In genomic region chrX:60831330-60832027, GRCm38 (mm10) we compare ENCODE assay signal across 10 mouse cellular contexts.
DNase-seq lines count a peak whose midpoint lies in the region; ATAC-seq and TF ChIP-seq lines count a peak whose summit lies in the region.
"Had no signal": no experiment of that assay in that cellular context is flagged by ENCODE, and none has a peak within 500 bp of the region (broad histone marks: within the 10 kb centered on the region; RNA-seq: fewer than 3 reads in every experiment).

No protein-coding gene starts in this region.

- H3K4me3 ChIP-seq in forebrain, embryonic 10.5 days: peak overlapping the region; percentile 33
- H3K4me3 ChIP-seq in forebrain, postnatal 0 days (ENCODE audit: low read depth, low read length): no peak overlapping the region
- H3K4me3 ChIP-seq in forebrain, embryonic 14.5 days (ENCODE audit: low read depth, low read length): no peak overlapping the region
- H3K4me3 ChIP-seq in midbrain, embryonic 13.5 days (replicated peaks): no peak overlapping the region

- no peaks in the 10 kb centered on the region for H3K9me3 ChIP-seq in forebrain, embryonic 10.5 days
- no peaks in the 10 kb centered on the region for H3K9me3 ChIP-seq in forebrain, postnatal 0 days (ENCODE audit: low read length)
- no peaks in the 10 kb centered on the region for H3K9me3 ChIP-seq in forebrain, embryonic 14.5 days (replicated peaks; ENCODE audit: control insufficient read depth, low read length)
- no peaks in the 10 kb centered on the region for H3K9me3 ChIP-seq in midbrain, embryonic 13.5 days

- TF ChIP-seq CTCF in forebrain, postnatal 0 days (IDR thresholded peaks at IDR 0.05; ENCODE audit: low read depth): no peak

- H3K4me2 ChIP-seq in forebrain, postnatal 0 days (ENCODE audit: low read depth): no peak overlapping the region
- peak overlapping the region; percentile 23; the same call in 1 of the 2 replicates for H3K4me2 ChIP-seq in forebrain, embryonic 14.5 days (ENCODE audit: low read length)
- peak overlapping the region; percentile 27 for H3K4me2 ChIP-seq in midbrain, embryonic 13.5 days (replicated peaks)

- peak overlapping the region; percentile 86 for H3K27ac ChIP-seq in forebrain, embryonic 10.5 days
- H3K27ac ChIP-seq in forebrain, postnatal 0 days (ENCODE audit: low read depth, low read length): no peak overlapping the region
- no peak overlapping the region for H3K27ac ChIP-seq in forebrain, embryonic 14.5 days (ENCODE audit: low read depth, low read length)
- H3K27ac ChIP-seq in midbrain, embryonic 13.5 days: no peak overlapping the region

- no peaks in the 10 kb centered on the region for H3K27me3 ChIP-seq in forebrain, embryonic 10.5 days (ENCODE audit: poor library complexity, severe bottlenecking)
- no peaks in the 10 kb centered on the region for H3K27me3 ChIP-seq in forebrain, postnatal 0 days (ENCODE audit: insufficient read depth, low read length)
- no peaks in the 10 kb centered on the region for H3K27me3 ChIP-seq in forebrain, embryonic 14.5 days (replicated peaks; ENCODE audit: control insufficient read depth, insufficient read depth, low read length)
- H3K27me3 ChIP-seq in midbrain, embryonic 13.5 days: no peaks in the 10 kb centered on the region

- ATAC-seq in forebrain, postnatal 0 days: no peak
- peak; percentile 88 for ATAC-seq in forebrain, embryonic 14.5 days
- peak; percentile 77 for ATAC-seq in midbrain, embryonic 13.5 days

- peak; percentile 72 for DNase-seq in forebrain, embryonic 10.5 days (ENCODE audit: extremely low spot score, low spot score)
- DNase-seq in forebrain, postnatal 0 days: no peak
- DNase-seq in R1 (ENCODE audit: low read depth, low spot score): peak; percentile 1
- DNase-seq in forebrain, embryonic 14.5 days (ENCODE audit: low spot score): peak; percentile 56
- DNase-seq in testis, postnatal 14 days (ENCODE audit: low spot score): no peak
- no peak for DNase-seq in urinary bladder, postnatal 14 days (ENCODE audit: low spot score)
- DNase-seq in layer of hippocampus, postnatal 25 days (ENCODE audit: extremely low spot score in 1 of 2, low spot score in 1 of 2): no peak
- DNase-seq: adrenal gland, postnatal 36 days; cerebellum, adult 9-11 months had no signal

- peaks cover 24% of the 10 kb centered on the region for H3K4me1 ChIP-seq in forebrain, embryonic 10.5 days
- no peaks in the 10 kb centered on the region for H3K4me1 ChIP-seq in forebrain, postnatal 0 days (ENCODE audit: insufficient read depth)
- H3K4me1 ChIP-seq in forebrain, embryonic 14.5 days (ENCODE audit: control insufficient read depth, insufficient read depth, low read length): no peaks in the 10 kb centered on the region
- H3K4me1 ChIP-seq in midbrain, embryonic 13.5 days (replicated peaks): no peaks in the 10 kb centered on the region

- WGBS in forebrain, embryonic 10.5 days: 25% methylated on average over 22 of the region's 22 CpGs
- 39% methylated on average over 18 of the region's 22 CpGs for WGBS in forebrain, postnatal 0 days
- 41% methylated on average over 21 of the region's 22 CpGs for WGBS in forebrain, embryonic 14.5 days
- 36% methylated on average over 21 of the region's 22 CpGs for WGBS in midbrain, embryonic 13.5 days

- no peak overlapping the region for H3K9ac ChIP-seq in forebrain, postnatal 0 days
- no peak overlapping the region for H3K9ac ChIP-seq in forebrain, embryonic 14.5 days (ENCODE audit: low read length)
- no peak overlapping the region for H3K9ac ChIP-seq in midbrain, embryonic 13.5 days (replicated peaks)

- no peaks in the 10 kb centered on the region for H3K36me3 ChIP-seq in forebrain, embryonic 10.5 days (replicated peaks)
- H3K36me3 ChIP-seq in forebrain, postnatal 0 days (ENCODE audit: insufficient read depth): no peaks in the 10 kb centered on the region
- H3K36me3 ChIP-seq in forebrain, embryonic 14.5 days (ENCODE audit: control insufficient read depth, insufficient read depth, low read length): no peaks in the 10 kb centered on the region
- H3K36me3 ChIP-seq in midbrain, embryonic 13.5 days: no peaks in the 10 kb centered on the region

Comparison
In these comparisons a context has a peak if more than half of its experiments do, and no peak if none do; other contexts are left out.
1. DNase-seq: peak in forebrain, embryonic 10.5 days (single experiment), R1 (single experiment) and forebrain, embryonic 14.5 days (single experiment); none in forebrain, postnatal 0 days (single experiment), testis, postnatal 14 days (single experiment), urinary bladder, postnatal 14 days (single experiment) and layer of hippocampus, postnatal 25 days (0 of 2).